Mouse (Mus musculus) frontal cortex, postnatal 36 days (tissue): Measurements from ENCODE around the gene Brk1.
A peak's percentile ranks its signal among the peaks of the same experiment; 100 is the strongest.

Experiments
- DNase-seq, 2 experiments: peaks; one replicate each; pipeline ENCODE4 v3.0.0; 2022; ENCODE audit warnings: low spot score in 2 of 2

The Brk1 gene

GRCm38 (mm10) chr6:113623941-113624751, 19.6 kb downstream of the Brk1 start, which contains the start of gene Vhl:
TSS of gene Vhl (plus strand) at chr6:113623959.
- DNase-seq = peak; percentile 83 to 86

- DNase-seq = no peak
Measured at GRCm38 (mm10) chr6:113624989-113625770, 20.6 kb downstream of the Brk1 start.

- no peak for DNase-seq
Measured at GRCm38 (mm10) chr6:113630322-113630721, 25.8 kb downstream of the Brk1 start.

GRCm38 (mm10) chr6:113632863-113633262, 28.3 kb downstream of the Brk1 start:
- DNase-seq = no peak

GRCm38 (mm10) chr6:113638302-113639040, 33.9 kb downstream of the Brk1 start, which contains the start of gene Irak2:
TSS of gene Irak2 (plus strand) at chr6:113638467.
- DNase-seq = peak; percentile 93 to 95

- no peak for DNase-seq
Measured at GRCm38 (mm10) chr6:113639201-113639600, 34.6 kb downstream of the Brk1 start.

GRCm38 (mm10) chr6:113642605-113643004, 38.0 kb downstream of the Brk1 start:
- DNase-seq = no peak

- no peak for DNase-seq
Measured at GRCm38 (mm10) chr6:113643021-113643420, 38.4 kb downstream of the Brk1 start.

GRCm38 (mm10) chr6:113643967-113644366, 39.4 kb downstream of the Brk1 start:
- DNase-seq = no peak

GRCm38 (mm10) chr6:113644808-113645207, 40.2 kb downstream of the Brk1 start:
- no peak for DNase-seq

- DNase-seq = no peak
Measured at GRCm38 (mm10) chr6:113649346-113650196, 45.0 kb downstream of the Brk1 start.

- DNase-seq = no peak
Measured at GRCm38 (mm10) chr6:113650197-113650640, 45.6 kb downstream of the Brk1 start.

GRCm38 (mm10) chr6:113651626-113652025, 47.1 kb downstream of the Brk1 start:
- DNase-seq = no peak

GRCm38 (mm10) chr6:113653551-113653950, 49.0 kb downstream of the Brk1 start:
- DNase-seq = no peak

- no peak for DNase-seq
Measured at GRCm38 (mm10) chr6:113654102-113654501, 49.5 kb downstream of the Brk1 start.

GRCm38 (mm10) chr6:113654753-113655397, 50.3 kb downstream of the Brk1 start:
- no peak for DNase-seq

- DNase-seq = no peak
Measured at GRCm38 (mm10) chr6:113655475-113655874, 50.9 kb downstream of the Brk1 start.

GRCm38 (mm10) chr6:113656847-113657246, 52.3 kb downstream of the Brk1 start:
- no peak for DNase-seq

- DNase-seq = no peak
Measured at GRCm38 (mm10) chr6:113658226-113658625, 53.7 kb downstream of the Brk1 start.
